Mouse (Mus musculus) embryonic stem cell, embryonic (primary cell): ENCODE data around the gene Rpl18a.

ENCODE experiments used
- CTCF ChIA-PET, 4 experiments: fragments of 300-600 bp in 2 of 4; fragments of 350-600 bp in 2 of 4; sonication (Branson Sonifier 250); formaldehyde crosslinking; loops; one replicate each; lab custom pipeline; 2022; ENCODE audit warnings: inconsistent platforms in 2 of 4; lab: Charles Lee
- POLR2A ChIA-PET, 4 experiments: fragments of 300-600 bp in 2 of 4; fragments of 350-600 bp in 2 of 4; sonication (Branson Sonifier 250); formaldehyde crosslinking; loops; one replicate each; lab custom pipeline; 2022; ENCODE audit warnings: antibody characterized with exemption in 4 of 4, inconsistent platforms in 1 of 4; lab: Charles Lee

The Rpl18a gene

GRCm38 (mm10) chr8:70879500-70879899, 17.7 kb downstream of the Rpl18a start:
- ChIA-PET CTCF (interaction anchor here (0.5 to 2.9 kb wide), 25 partner anchors 9 to 996 kb away, joined by 3 to 33 read pairs (median 4); partner anchors contain the start of genes Rpl18a (in 2 of the 4), Arrdc2 (in 1 of the 4) and Gm3336 (in 1 of the 4)), POLR2A (interaction anchor here (0.6 to 22.5 kb wide), 51 partner anchors 9 to 723 kb away, joined by 3 to 532 read pairs (median 6); partner anchors contain the start of genes Rpl18a (in 4 of the 4), Arrdc2 (in 3 of the 4), Jund (in 3 of the 4) and Slc5a5 (in 3 of the 4))

- POLR2A ChIA-PET: interaction anchor here in 3 of 4 experiments (1.5 to 22.5 kb wide), 6 partner anchors 12 to 38 kb away, joined by 9 to 532 read pairs (median 43); partner anchors contain the start of genes Arrdc2 (in 2 of the 3), Rpl18a (in 2 of the 3), Map1s (in 1 of the 3) and Slc5a5 (in 1 of the 3)
- CTCF ChIA-PET: interaction anchor here in 2 of 4 experiments (0.6 to 1.2 kb wide), 2 partner anchors 13 to 37 kb away, joined by 3 read pairs; no protein-coding TSS in a partner anchor
These were observed 19.0 kb downstream of the Rpl18a start for GRCm38 (mm10) chr8:70878178-70878577.

- POLR2A ChIA-PET: interaction anchor here in 3 of 4 experiments (0.5 to 22.5 kb wide), 29 partner anchors 8 to 651 kb away, joined by 3 to 532 read pairs (median 4); partner anchors contain the start of genes Rpl18a (in 3 of the 3), Arrdc2 (in 2 of the 3), Map1s (in 2 of the 3) and Slc5a5 (in 2 of the 3)
- CTCF ChIA-PET: interaction anchor here in 3 of 4 experiments (0.9 to 2.1 kb wide), 8 partner anchors 15 to 203 kb away, joined by 3 to 8 read pairs (median 4); partner anchors contain the start of genes Lsm4 (in 1 of the 3) and Rpl18a (in 1 of the 3)
These were observed 20.8 kb downstream of the Rpl18a start for GRCm38 (mm10) chr8:70876382-70876781.

DNA sequence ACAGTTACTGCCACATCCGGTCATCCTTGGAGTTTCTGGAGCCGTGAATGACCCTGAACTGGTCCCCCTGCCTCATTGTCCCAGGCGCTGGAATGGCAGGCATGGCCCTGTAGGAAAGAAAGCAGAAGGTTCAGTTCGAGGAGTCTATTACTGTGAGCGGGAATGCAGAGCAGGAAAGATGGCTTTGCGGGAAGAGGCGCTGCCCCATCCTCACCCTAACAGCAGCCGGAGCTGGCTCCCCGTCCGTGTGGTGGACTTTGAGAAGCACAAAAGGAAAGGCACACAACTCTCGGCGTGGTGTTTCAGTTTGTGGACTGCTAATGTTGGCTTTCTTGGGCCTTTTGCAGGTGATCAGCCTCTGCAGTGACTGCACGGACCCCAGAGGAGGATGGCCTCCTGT, 22.8 kb downstream of the Rpl18a start:
- ChIA-PET CTCF (interaction anchor here in 1 of 4 experiments (1.2 to 1.7 kb wide), 3 partner anchors 23 to 30 kb away, joined by 4 to 6 read pairs (median 6); partner anchors contain the start of gene Rpl18a), POLR2A (interaction anchor here in 3 of 4 experiments (0.6 to 22.5 kb wide), 20 partner anchors 10 to 175 kb away, joined by 3 to 532 read pairs (median 4); partner anchors contain the start of genes Arrdc2 (in 3 of the 3), Rpl18a (in 3 of the 3), Slc5a5 (in 2 of the 3) and Jund (in 1 of the 3))

DNA sequence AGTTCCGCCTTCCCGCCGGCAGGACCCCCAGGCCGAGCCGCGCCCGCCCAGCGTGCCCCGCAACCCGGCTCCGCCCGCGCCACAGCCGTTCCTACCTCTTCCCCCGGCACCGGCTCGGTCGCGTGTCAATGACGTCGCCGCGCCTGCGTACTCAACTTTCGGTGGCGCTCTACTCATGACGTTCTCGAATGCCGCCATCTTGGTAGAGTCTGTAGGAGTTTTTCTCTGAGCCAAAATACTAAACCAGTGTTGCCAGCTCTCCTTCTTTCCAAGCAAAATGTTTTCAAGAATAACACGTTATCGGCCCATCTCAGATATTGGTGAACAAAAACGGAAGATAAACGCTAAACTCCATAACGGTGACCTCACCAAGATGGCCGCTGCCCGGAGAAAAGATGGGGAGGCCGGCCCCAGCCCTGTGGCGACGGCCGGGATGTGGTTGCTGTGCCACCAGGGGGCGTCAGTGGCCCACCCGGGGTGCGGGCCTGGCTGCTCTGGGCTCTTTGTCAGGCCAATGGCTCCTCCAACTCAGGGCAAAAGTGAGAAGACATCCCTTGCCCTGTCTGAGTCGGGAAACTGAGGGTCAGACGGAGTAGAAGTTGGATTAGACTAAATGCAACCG, 23.7 kb downstream of the Rpl18a start, which contains the start of gene Ccdc124:
Ccdc124 (minus strand) TSS at position 572 of the 622 bp plus-strand sequence.
- ChIA-PET POLR2A (interaction anchor here in 3 of 4 experiments (0.6 to 22.5 kb wide), 12 partner anchors 17 to 398 kb away, joined by 3 to 532 read pairs (median 4); partner anchors contain the start of genes Rpl18a (in 3 of the 3), Slc5a5 (in 2 of the 3) and Arrdc2 (in 1 of the 3)), CTCF (interaction anchor here in 3 of 4 experiments (1.0 to 6.4 kb wide), 8 partner anchors 18 to 173 kb away, joined by 3 to 140 read pairs (median 4); partner anchors contain the start of genes Arrdc2 (in 1 of the 3) and Rpl18a (in 1 of the 3))

DNA sequence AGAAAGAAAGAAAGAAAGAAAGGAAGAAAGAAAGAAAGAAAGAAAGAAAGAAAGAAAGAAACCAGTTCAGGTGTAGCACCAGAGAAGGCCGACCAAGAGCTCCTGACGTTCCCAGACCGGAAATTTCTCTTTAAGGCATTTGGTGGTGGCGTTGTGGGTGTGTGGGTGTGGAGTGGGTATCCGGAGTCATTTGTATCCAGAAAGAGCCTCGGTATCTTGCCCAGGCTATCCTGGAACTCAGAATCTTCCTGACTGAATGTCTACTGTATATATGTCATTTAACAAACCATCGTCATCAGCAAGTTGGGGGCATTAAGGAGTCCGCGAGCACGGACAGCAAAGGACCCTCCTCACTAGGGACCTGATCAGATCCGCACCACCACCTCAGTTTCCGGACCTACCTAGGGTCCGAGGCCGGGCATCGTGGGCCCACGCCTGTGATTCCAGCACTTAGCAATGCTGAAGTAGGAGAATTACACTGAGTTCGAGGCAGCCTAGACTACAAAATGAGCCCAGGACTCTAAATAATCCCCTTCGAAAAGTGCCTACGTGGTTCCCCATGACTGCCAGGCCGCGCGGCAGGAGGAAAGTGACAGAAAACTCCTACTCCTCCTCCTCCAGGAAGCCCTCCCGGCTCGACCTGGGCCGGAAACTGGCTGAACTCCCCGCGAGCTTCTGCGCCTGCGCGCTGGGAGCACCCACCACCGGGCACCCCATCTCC, 24.4 kb downstream of the Rpl18a start:
- CTCF ChIA-PET: interaction anchor here (0.5 to 6.4 kb wide), 12 partner anchors 7 to 180 kb away, joined by 3 to 140 read pairs (median 4); partner anchors contain the start of genes Arrdc2 (in 1 of the 4) and Rpl18a (in 1 of the 4)
- POLR2A ChIA-PET: interaction anchor here in 3 of 4 experiments (0.6 to 22.5 kb wide), 12 partner anchors 8 to 399 kb away, joined by 3 to 532 read pairs (median 6); partner anchors contain the start of genes Arrdc2 (in 2 of the 3), Rpl18a (in 2 of the 3) and Slc5a5 (in 2 of the 3)

- POLR2A ChIA-PET: interaction anchor here (0.6 to 22.5 kb wide), 23 partner anchors 9 to 401 kb away, joined by 3 to 532 read pairs (median 6); partner anchors contain the start of genes Arrdc2 (in 3 of the 4), Rpl18a (in 2 of the 4), Haus8 (in 1 of the 4) and Jund (in 1 of the 4)
- CTCF ChIA-PET: interaction anchor here (0.6 to 6.4 kb wide), 8 partner anchors 9 to 505 kb away, joined by 3 to 140 read pairs (median 10); no protein-coding TSS in a partner anchor
These were observed 25.9 kb downstream of the Rpl18a start for GRCm38 (mm10) chr8:70871195-70871807.

DNA sequence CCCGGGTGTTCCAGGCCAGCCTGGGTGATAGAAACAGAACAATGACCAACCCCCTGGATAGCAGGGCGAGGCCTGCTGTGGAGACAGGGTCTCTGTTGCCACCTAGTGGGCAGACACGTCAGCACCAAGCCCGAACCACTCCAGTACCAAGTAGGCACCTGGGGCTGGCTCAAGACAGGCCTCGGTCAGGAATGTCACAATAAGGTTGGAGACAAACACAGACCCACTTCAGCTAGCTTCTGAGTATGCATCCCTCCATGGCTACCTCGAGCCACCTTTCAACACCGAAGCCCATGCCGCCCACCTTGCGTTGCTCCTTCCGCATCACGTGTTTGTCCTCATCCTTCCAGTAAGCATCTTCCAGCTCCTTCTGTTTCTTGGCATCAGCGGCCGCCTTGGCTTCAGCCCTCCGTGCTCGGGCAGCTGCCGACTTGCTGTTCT, 27.6 kb downstream of the Rpl18a start:
- POLR2A ChIA-PET: interaction anchor here (0.6 to 22.5 kb wide), 57 partner anchors 10 to 1469 kb away, joined by 3 to 532 read pairs (median 5); partner anchors contain the start of genes Arrdc2 (in 3 of the 4), Rpl18a (in 3 of the 4), Jund (in 2 of the 4) and Slc5a5 (in 2 of the 4)

DNA sequence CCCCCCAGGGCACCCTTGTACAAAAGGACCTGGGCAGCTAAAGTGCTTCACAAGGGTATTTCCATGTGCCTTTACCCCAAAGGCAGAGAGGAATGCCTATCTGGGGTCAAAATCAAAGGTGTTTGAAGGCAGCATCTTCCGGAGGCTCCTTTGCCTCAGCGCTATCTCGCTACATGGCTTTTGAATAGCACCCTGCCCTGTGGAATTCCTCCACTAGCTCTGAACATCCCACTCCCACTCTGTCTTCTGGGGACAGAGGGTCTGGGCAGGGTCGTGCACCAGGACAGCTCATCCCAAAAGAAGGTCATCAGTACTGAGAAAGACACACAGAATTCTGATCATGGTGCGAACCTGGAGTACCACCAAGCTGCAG, 28.0 kb downstream of the Rpl18a start:
- CTCF ChIA-PET: interaction anchor here (0.6 to 6.4 kb wide), 50 partner anchors 10 to 725 kb away, joined by 3 to 140 read pairs (median 5); partner anchors contain the start of genes Arrdc2 (in 2 of the 4), Rab3a (in 2 of the 4), Rpl18a (in 2 of the 4) and Gm3336 (in 1 of the 4)
- POLR2A ChIA-PET: interaction anchor here (0.6 to 22.5 kb wide), 65 partner anchors 7 to 608 kb away, joined by 3 to 532 read pairs (median 5); partner anchors contain the start of genes Arrdc2 (in 3 of the 4), Jund (in 3 of the 4), Rpl18a (in 3 of the 4) and Lsm4 (in 2 of the 4)

More for the DNA sequence above, 27.6 kb downstream of the Rpl18a start:
- CTCF ChIA-PET: interaction anchor here (0.6 to 6.4 kb wide), 51 partner anchors 11 to 726 kb away, joined by 3 to 140 read pairs (median 4); partner anchors contain the start of genes Arrdc2 (in 2 of the 4), Rab3a (in 2 of the 4), Rpl18a (in 2 of the 4) and Gm3336 (in 1 of the 4)

DNA sequence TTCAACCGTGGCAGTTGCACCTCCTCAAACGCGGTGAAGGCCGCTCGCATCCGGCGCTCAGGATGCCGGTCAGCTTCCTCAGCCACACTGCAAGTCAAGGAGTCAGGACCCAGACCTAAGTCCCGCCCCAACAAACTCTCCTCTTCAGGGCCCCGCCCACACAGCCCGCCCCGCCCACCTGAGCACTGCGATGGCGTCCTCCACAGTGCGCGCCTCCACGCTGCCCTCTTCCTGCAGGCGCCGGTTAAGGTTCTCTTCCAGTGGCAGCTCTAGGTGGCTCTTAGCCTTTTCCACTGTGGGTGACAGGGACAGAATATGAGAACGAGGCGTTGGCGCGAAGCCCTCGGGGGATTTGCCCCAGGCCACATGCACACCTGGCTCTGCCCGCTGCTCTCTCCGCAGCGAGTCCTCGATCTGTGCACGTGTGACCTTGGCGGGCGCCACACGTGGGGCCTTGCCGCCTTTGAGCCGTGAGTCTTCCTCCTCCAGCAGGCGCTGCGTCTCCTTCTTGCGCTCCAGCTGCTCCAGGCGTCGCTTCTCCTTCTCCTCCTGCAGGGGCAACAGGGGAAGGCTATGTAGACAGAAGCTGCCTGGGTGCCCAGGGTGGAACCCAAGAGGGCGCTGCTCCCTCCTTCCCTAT, 28.5 kb downstream of the Rpl18a start:
- CTCF ChIA-PET: interaction anchor here (0.6 to 6.4 kb wide), 49 partner anchors 10 to 725 kb away, joined by 3 to 140 read pairs (median 5); partner anchors contain the start of genes Arrdc2 (in 2 of the 4), Rab3a (in 2 of the 4), Gm3336 (in 1 of the 4) and Jund (in 1 of the 4)
- POLR2A ChIA-PET: interaction anchor here (0.6 to 22.5 kb wide), 70 partner anchors 8 to 609 kb away, joined by 3 to 532 read pairs (median 5); partner anchors contain the start of genes Arrdc2 (in 3 of the 4), Jund (in 3 of the 4), Rpl18a (in 3 of the 4) and Lsm4 (in 2 of the 4)

DNA sequence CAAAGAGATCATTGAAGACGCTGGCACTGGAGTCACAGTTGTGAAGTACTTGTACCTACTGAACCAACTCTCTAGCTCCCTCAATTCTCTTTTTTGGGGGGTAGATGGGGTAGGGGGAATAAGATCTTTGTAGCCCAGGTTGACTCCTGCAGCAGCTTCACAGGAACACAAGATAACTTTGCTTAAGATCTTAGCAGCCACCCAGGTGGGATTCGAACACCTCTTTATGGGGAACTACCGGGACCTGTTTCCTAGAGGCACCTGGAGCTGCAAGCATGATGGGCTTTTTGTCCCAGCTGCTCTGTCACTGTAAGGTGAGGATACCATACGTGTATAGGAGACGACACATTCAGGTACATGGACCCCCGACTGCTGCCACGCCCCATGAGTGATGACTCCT, 30.6 kb downstream of the Rpl18a start:
- CTCF ChIA-PET: interaction anchor here in 2 of 4 experiments (0.6 to 3.2 kb wide), 9 partner anchors 9 to 865 kb away, joined by 3 to 19 read pairs (median 4); partner anchors contain the start of gene Gm3336 (in 1 of the 2)
- POLR2A ChIA-PET: interaction anchor here (0.7 to 6.0 kb wide), 33 partner anchors 9 to 339 kb away, joined by 3 to 67 read pairs (median 6); partner anchors contain the start of genes Arrdc2 (in 3 of the 4), Rpl18a (in 3 of the 4), Jund (in 2 of the 4) and Fkbp8 (in 1 of the 4)

GRCm38 (mm10) chr8:70866001-70866520, 31.2 kb downstream of the Rpl18a start:
- CTCF ChIA-PET: interaction anchor here in 3 of 4 experiments (0.5 to 3.2 kb wide), 14 partner anchors 9 to 866 kb away, joined by 3 to 19 read pairs (median 4); partner anchors contain the start of genes Arrdc2 (in 2 of the 3) and Gm3336 (in 1 of the 3)
- POLR2A ChIA-PET: interaction anchor here (0.7 to 6.0 kb wide), 49 partner anchors 9 to 339 kb away, joined by 3 to 67 read pairs (median 5); partner anchors contain the start of genes Arrdc2 (in 3 of the 4), Jund (in 3 of the 4), Rpl18a (in 3 of the 4) and Fkbp8 (in 1 of the 4)

- POLR2A ChIA-PET: interaction anchor here (0.7 to 6.0 kb wide), 58 partner anchors 8 to 703 kb away, joined by 3 to 67 read pairs (median 5); partner anchors contain the start of genes Arrdc2 (in 4 of the 4), Jund (in 3 of the 4), Rpl18a (in 3 of the 4) and Lsm4 (in 1 of the 4)
- CTCF ChIA-PET: interaction anchor here in 3 of 4 experiments (0.5 to 3.2 kb wide), 15 partner anchors 8 to 461 kb away, joined by 3 to 19 read pairs (median 5); partner anchors contain the start of genes Arrdc2 (in 2 of the 3) and Gm3336 (in 1 of the 3)
These were observed 31.7 kb downstream of the Rpl18a start for GRCm38 (mm10) chr8:70865350-70866000.
